Mouse (Mus musculus): Measurements from ENCODE around the gene BC048671. TPM values are rescaled to one million over a fixed set of nuclear protein-coding genes. Genes with fewer than 3 reads are reported as not detected.

BC048671 gene
- total RNA-seq (2023) = not detected

DNA sequence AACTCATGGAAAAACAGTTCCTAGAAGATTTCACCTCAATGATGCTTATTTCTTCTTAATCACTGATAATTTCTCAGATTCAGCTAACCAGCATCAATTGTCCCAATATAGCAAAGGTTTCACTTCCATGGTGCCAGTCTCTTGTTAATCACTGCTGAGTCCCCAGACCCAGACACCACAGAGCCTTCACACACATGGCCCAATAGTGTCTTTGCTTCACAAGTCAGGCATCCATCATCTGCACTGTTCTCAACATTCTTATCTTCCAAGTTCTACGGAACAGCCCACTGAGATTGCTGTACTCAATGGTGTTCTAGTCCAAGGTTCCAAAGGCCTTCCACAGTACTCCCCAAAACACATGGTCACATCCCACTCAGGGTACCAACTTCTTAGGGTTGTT, at the start of gene BC048671:
BC048671 (plus strand) TSS at position 301 of the 400 bp plus-strand sequence.

DNA sequence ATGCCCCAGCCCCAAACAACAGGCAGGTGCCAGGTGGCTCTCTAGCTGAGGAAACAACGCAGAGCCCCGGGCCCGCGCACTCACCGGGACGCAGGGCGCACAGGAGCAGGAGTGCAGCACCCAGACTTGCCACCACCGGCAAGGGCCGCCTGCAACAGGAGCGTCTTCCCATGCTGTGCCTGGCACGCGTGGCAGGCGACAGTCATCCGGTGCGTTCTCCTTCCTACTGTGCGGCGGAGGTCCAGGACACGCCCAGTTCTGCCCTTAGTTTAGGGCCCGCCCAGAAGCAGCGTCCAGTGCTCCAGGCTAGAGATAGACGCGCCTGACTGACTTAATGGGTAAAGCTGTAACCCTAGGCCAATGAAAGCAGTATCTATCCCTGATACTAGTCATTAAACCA, 24.0 kb downstream of the BC048671 start, which contains the start of gene Chst13:
Chst13 (minus strand) TSS at position 195 of the 400 bp plus-strand sequence.

DNA sequence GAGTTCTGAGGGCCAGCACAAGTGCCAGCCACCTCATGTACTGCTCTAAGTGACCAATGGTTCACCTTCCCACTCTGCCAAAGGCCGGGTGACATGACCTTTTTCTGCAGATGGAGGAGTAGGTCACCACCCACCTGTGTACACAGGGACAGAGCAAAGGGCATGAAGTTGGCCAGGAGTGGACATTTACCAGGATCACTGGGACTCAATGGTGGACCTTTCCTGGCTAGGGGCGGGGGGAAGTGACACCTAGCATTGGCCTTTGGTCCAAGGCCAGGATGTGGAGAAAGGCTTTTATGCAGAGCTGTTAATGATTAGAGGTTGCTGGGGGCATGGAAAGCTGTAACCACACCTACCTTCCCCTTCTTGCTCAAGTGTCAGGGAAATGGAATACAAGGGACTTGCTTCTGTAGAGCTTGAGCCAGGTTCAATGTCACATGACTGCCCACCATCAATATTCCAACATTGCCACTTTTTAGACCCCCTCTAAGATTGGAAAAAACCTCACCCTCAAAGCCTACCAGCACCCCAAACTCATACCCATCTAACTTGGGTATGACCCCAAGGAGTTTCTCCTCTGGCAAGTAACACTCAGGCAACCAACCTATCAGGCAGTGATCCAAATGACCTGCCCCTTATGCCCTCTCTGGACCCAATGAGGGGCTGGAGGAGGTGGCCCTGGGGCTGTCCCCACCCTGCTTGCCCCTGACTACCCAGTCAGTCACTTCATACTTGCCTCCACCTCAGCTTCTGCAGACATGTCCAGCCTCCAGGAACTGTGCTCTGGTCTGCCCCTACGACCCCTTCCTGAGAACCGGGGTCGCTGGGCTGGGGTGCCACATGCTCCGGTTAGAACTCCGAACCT, 31.8 kb downstream of the BC048671 start, which contains the start of gene Uroc1:
Uroc1 (plus strand) TSS at position 724 of the 865 bp plus-strand sequence.

Other genes with a start within 250 kb of the BC048671 start
- not detected for gene Vmn1r49, start 222.7 kb upstream of the BC048671 start, total RNA-seq (2023)
- gene Vmn1r50, start 199.8 kb upstream of the BC048671 start, total RNA-seq (2023) = not detected
- not detected for gene Vmn1r51, start 178.6 kb upstream of the BC048671 start, total RNA-seq (2023)
- gene Vmn1r52, start 126.4 kb upstream of the BC048671 start, total RNA-seq (2023) = not detected
- gene V1ra8, start 98.4 kb upstream of the BC048671 start, total RNA-seq (2023) = not detected
- gene Vmn1r53, start 76.8 kb upstream of the BC048671 start, total RNA-seq (2023) = not detected
- not detected for gene Vmn1r54, start 54.9 kb upstream of the BC048671 start, total RNA-seq (2023)
- gene Chst13, start 24.0 kb downstream of the BC048671 start, total RNA-seq (2023) = not detected
- gene Uroc1, start 32.1 kb downstream of the BC048671 start, total RNA-seq (2023) = not detected
- 33.9 TPM for gene Zxdc, start 68.3 kb downstream of the BC048671 start, total RNA-seq (2023)
- gene Cfap100, start 127.6 kb downstream of the BC048671 start, total RNA-seq (2023) = not detected
- not detected for gene Klf15, start 161.4 kb downstream of the BC048671 start, total RNA-seq (2023)
- 1.2 TPM for gene Aldh1l1, start 185.2 kb downstream of the BC048671 start, total RNA-seq (2023)